Mouse (Mus musculus): ENCODE results near the gene Grb14.

Gene Grb14

DNA sequence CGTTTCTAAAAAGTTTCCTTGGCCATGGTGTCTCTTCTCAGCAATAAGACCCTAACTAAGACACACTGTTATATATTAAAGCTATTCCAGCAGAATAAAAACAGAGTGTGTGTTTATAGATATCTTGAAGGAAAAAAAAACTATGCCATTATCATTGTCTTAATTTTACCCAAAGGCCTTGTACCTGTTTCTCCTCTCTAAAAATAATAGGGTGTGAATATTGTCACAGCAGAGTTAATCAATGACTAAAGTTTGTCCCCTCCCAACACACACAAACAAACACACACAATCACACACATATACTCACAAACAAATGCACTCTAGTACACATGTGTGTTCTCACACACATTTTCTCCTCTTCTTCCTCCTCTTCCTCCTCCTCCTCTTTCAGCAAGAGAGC, at the start of gene Grb14:
Gene Grb14 (minus strand): TSS at position 101 of the 400 bp plus-strand sequence.
- no peak for DNase-seq (ENCODE audit: low read depth)

DNA sequence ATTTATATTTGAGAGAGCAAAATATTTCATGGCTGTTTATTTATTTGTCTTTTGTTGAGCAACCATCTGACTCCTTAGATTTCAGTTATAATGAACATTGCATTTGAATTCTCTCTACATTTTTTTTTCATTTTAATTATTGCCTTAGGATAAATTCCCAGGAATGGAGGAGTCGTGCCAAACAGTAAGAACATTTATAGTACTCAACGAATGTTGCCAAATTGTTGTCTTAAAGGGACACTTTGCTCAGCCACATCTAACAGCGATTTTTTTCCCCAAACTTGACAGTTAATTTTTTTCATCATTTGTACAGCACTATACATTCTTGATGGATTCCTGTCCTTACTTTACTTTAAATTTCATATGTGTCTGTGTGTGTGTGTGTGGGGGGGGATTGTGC, 47.4 kb upstream of the Grb14 start:
- no peak for DNase-seq (ENCODE audit: low read depth)

DNA sequence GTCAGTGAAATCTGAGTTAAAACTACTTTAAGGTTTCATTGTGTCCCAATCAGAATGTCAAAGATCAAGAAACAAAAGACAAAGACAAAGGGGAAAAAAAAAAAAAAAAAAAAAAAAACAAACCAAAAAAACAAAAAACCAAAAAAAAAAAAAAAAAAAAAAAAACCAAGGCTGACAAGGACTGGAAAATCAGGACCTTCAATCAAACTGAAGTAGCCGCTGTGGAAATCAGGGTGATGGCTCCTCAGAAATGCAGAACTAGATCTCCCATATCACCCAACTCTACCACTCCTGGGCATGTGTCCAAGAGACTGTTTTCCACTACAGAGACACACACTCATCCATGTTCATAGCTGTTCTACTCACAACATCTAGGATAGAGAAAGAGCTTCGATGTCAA, 29.0 kb upstream of the Grb14 start:
- no peak for DNase-seq (ENCODE audit: low read depth)

DNA sequence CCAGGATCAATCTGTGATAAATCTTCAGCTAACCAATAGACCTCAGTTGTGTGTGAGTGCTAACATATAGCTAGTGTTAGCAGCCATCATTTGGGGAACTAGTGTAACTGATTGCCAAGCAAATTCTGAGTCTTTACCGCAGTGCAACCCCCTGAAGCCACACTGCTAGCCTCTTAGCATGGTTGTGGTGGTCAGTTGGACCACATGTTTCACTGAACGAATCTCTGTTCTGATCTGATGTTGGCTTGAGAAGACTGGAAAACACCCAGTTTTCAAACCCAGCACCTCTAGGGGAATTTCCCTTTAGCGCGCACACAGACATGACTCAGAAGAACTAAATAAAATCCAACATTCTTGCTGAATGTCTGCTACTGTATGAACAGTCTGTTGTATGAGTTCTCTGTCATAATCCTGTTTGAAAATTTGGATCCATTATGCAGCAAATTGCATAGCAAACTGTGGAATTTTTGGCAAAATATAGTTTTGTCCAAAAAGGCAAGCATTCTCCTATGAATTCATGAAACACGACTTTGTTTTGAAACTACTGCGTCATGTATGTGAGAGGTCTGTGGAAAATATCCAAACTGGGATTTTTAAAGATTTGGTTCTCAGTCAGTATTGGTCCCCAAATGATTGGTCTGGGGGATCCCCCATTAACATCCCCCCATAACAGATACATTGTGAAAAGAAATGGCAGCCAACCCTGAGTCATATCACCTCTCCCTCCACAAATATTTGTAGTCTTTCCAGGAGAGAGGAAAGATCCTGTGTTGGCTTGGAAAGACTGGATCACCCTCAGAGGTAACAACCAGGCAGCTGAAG, 27.6 kb upstream of the Grb14 start:
- DNase-seq (ENCODE audit: low read depth): peak; percentile 71

DNA sequence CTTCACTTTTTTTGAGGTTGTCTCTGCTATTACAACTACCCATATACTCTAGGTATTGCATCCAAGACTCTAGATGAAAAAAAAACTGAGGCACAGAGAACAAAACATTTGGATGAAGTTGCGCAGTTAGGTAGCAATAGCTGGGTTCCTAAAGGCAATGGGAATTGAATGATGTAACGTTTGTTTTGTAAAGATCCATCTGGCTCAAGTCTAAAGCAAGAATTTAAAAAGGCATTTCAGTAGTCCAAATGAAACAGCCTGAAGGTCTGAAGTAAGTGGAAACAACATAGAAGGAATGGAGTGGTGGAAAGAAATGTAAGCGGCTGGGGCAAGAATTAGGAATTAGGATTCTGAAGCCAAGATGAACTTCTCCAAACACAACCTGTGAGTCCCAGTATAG, 26.0 kb upstream of the Grb14 start:
- DNase-seq (ENCODE audit: low read depth): no peak

DNA sequence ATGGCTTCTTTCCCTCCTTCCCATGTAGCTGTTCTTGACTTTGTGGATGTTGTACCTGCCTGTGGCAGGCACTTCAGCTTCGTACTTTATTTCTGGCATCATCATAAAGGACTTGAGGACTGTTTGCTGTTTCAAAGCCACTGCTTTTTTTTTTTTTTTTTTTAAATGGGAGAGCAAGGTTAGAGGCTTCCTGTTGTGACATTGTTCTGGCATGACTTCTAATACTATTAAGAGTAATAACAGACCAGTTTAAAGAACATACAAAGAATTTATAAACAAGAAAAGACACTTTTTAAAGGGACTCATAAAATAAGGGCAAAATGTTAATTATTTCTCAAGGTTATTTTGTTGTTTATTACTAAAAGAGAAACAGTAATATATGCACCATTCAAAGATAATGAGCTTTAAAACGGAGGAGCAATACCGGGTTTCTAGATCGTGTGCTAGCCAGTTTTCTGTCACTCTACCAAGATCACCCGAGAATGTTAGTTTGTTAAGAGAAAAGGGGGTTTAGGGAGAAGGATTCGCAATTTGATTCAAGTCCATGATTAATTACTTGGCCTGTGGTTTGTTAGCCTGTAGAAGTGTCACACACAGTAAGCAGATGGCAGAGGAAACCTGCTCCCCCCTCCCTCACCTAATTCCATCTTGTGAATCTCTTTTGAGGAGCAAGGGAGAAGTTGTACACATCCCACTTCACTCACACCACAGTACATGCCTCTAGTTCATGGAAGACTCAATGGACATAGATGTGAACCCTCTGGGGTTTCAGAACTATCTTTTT, 23.6 kb upstream of the Grb14 start:
- DNase-seq (ENCODE audit: low read depth): no peak

DNA sequence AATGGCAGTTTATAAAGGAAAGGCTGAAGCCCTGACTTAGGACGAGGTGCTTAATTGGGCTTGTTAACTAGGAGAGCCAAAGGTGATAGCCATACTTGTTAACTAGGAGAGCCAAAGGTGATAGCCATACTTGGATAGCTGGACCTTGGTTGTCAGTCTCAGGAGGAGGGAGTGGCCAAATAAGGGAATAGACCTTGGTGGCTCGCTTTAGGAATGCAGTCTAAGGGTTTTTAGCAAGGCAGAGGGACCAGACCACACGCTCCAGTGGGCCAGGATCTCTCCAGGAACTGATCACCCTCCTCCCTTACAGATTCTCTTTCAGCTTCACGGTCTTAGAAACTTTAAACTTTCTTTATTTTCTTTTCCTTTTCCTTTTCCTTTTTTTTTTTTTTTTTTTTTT, 13.4 kb upstream of the Grb14 start:
- DNase-seq (ENCODE audit: low read depth): no peak

DNA sequence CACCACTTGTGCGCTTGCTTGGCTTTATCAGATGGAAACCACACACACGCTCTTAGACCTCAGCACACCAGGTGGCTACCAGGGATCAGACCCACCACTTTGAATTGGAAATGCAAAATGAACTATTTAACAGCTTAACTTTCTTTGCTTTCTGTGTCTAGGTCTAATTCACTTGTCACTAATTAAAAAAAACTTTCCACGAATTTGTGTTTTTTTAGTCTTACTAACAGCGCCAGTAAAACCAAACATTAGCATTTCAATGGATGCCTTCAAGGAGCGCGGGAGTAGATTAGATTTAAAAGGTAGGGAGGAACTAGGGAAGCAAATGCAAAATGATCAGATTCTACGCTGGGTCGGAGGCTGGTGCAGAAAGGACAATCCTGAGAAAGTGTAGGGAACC, 12.8 kb upstream of the Grb14 start:
- no peak for DNase-seq (ENCODE audit: low read depth)

DNA sequence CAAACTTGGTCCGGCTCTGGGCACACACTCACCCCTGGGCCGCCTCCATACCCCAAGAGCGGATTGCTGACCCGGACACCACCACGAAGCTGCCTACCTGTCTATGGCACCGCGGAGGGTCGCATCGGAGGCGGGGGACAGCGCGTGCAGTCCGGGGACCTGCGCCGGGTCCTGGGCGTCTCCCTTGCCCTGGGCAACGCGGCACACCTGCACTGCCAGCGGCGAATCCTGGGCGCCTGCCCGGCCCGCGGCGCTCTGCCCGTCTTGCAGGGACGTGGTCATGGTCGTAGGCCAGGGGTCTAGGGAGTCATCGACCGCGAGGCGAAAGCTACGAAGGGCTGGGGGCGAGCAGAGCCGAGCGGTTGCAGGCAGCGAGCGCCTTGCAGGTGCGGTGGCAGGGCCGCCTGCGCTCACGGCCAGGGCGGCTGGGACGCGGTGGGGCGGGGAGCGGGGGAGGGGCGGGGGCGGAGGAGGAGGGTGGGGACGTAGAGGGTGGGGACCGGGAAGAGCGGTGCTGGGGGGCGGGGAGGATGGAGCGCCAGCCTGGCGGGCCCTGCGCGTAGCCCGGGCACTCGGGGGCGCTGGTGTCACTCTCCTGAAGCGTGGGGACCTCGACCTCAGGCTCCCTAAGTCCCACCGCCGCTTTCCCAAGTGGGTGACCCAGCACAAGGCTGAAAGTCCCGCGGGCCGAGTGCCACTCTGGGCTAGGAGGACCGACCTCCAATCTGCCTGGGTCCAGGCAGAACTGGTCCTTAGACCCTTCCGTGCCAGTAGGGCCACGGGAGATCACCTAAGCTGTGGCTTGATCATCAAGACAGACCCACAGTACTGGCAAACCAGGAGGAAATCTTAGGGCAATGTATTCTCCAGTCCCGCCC, 2.2 kb downstream of the Grb14 start:
- peak; percentile 58 for DNase-seq (ENCODE audit: low read depth)

DNA sequence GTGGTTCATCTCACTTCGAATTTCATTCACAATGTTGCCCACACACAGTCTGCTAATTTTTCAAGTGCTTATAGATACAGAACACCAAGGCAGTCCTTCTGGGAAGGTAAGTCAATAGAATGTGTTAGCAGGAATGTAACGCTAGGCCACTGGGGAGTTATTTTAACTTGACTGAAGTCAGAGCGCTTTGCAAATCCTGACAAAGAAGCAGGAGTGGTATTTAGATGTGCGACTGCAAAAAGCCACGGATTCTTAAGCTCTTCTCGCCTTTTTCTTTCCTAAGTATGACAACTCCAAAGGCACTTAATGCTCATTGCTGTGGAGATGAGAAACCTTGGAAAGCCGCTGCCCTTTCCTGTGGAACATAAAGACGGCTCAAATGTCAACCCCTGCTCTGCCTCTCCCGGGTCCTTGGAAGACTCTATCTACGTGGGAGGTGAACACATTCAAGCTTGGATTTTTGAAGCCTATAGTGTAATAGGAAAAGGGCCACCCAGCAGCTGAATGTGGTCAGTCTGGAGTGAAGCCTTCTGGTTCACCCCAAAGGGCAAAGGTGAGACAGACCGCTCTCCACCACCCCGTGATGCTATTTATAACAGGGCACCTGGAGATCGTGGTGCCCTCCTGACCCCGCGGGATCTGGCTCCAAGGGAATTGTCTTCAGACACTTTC, 3.0 kb downstream of the Grb14 start:
- DNase-seq (ENCODE audit: low read depth): no peak

DNA sequence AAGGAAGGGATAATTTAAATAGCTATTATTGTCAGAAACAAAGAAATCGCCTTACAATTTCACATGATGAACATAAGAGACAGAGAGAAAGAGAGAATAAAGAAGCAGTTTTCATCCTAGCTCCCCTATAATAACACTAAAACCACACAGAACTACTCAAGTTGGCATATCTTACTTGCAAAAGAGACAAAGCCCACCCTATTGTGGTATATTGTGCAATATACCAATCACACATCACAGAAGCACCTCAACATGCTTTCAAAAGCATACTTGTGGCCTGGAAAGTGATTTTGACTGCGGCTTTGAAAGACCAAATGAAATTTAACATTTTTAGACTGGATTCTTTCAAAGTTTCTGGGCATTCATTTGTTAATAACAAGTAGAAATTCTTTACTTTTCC, 7.4 kb downstream of the Grb14 start:
- no peak for DNase-seq (ENCODE audit: low read depth)

DNA sequence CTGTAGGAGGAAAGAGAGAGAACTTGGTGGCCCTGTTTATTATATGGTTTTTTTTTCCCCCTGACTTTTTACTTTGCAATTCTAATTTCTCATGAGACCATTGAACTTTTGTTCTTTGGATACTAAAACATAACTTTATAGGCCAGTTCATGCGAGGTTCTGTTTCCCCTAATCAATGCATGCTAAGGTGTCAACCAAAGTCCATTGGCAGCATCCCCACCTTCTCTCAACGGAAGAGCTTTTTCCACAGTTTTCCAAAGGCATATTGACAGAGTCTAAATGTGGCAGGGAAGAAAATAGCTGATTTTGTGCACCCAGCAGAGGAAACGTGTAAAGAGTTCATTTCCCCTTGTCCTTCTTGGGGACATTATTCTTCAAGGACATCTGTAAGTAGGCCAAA, 10.2 kb downstream of the Grb14 start:
- no peak for DNase-seq (ENCODE audit: low read depth)

DNA sequence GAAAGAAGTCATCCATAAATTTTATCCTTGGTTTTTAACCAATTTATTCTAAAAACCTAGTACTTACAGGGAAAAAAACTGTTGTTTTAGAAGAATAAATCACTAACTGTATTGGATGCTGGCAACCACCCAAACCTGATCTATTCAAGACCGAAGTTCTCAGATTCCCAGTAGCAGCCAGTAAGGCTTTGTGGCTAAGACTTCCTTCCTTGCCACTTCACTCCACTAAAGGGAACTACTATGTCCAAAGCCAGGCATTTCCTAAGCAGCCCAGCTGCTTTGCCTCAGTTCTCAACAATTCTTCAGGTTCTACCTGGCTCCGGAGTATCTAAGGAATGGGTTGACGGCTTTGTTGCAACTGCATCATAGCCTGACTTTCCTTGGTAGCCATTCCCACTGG, 14.7 kb downstream of the Grb14 start:
- peak; percentile 57 for DNase-seq (ENCODE audit: low read depth)

DNA sequence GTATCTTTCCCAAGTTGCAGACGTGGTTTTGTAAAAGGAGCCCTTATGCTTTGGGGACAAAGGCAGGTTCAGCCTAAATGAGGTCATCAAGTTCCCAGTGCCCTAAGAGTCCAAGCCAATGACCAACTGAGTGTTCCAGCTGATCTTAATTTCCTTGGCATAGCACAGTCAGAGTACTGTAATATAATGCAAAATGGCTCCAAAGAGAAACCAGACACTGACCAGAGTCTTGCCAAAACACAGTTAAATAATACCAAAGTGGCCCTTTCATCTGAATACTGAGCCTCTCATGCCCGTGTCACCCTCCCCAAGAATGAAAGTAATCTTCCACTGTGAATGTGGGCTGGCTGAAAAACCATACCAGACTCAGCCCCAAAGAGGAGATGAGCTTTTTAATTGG, 17.4 kb downstream of the Grb14 start:
- peak; percentile 90 for DNase-seq (ENCODE audit: low read depth)

DNA sequence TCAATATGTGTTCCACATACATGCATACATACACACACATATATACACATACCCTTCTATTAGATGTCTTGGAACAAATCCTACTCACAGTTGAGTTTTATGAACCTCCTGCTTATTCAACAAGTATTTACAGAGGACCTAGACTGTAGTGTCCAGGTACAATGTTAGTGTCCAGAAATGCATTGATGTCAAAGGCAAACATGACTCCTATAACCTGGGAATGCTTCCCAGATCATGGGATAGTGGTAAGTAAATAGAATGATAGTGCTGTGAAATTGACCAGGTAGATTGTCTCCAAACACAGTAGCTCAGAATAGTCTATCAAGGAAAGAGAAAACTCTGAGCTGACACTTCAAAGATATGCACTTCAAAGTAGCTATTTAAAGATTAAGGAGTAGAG, 19.7 kb downstream of the Grb14 start:
- no peak for DNase-seq (ENCODE audit: low read depth)

DNA sequence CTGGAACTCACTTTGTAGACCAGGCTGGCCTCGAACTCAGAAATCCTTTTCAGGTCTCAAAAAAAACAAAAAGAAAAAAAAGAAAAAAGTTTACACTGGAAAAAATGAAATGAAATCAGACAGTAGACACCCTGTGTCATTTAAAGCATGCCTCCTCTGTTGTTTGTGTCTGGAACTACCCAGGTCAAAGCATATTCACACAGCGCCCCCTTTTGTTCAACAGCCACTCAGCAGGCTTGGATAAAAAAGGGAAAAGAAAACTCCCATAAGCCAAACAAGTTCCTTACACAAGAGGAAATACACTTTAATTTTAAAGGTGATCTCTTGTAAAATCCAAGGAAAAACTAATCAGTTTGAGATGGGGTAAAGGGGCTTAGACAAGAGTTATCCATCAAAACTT, 21.4 kb downstream of the Grb14 start:
- no peak for DNase-seq (ENCODE audit: low read depth)

DNA sequence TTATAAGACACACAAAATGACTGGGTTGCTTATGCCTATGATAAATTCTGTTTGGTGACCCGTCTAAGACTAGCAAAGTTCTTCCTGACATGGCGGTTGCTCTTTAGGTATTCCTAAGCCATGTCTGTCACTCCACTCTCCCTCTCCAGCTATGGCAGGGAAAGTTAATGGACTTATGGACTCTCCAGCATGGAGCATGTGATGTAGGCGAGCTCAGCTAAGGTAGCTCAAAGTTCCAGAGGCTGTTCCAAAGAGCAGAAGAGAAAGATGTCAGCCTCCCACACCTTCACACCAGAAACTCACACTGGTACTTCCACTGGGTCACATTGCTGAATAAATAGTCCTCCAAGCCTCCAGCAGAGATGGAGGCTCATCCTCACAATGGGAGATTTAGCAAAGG, 22.2 kb downstream of the Grb14 start:
- DNase-seq (ENCODE audit: low read depth): no peak

DNA sequence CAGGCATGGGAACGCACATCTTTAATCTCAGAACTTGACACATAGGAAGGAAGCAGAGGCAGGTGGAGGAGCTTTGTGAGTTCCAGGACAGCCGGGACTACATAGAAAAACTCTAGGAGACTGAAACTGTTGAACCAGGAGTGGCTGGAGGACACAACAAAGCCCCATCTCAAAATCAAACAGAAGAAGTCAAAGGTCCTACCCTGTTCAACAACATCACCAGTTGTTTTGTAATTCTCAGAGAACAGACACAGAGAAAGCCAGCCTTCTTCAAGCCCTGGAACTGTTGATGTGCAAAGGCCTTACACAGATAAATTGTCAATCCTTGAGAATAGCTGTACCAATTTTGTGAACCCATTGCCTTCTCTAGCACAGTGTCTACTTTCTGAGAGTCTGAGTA, 29.7 kb downstream of the Grb14 start:
- no peak for DNase-seq (ENCODE audit: low read depth)

DNA sequence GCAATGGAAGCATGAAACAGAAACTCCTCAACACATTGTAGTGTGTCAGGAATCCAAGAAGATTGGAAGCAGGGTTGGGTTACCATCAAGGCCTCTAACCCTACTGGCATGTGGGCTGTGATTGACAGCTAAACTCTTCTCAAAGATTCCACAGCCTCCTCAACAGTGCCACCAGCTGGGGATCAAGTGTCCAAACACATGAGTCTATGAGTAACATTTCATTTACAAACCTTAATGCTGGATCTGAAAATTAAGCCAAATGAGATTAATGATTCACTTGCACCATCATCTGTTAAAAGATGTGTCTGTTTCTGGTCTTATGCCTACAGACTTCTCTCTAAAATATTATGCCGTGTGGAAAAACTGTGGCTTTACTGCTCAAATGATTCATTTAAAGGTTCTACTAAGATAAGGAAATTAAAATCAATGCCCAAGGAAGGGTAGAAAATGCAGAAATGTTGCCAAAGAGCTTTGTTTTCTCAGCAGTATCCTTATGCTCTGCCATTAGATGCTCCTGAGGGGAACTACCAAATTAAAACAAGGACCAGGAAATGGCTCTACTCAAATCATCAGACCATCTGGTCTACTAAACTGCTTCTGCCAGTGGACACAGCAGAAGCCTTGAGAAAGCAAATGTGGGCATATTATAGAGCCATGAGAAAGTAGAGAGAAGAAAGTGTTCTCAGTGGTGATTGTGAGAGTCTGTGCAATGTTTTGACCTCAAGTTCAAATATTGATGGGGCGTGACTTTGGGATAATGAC, 35.2 kb downstream of the Grb14 start:
- DNase-seq (ENCODE audit: low read depth): no peak

DNA sequence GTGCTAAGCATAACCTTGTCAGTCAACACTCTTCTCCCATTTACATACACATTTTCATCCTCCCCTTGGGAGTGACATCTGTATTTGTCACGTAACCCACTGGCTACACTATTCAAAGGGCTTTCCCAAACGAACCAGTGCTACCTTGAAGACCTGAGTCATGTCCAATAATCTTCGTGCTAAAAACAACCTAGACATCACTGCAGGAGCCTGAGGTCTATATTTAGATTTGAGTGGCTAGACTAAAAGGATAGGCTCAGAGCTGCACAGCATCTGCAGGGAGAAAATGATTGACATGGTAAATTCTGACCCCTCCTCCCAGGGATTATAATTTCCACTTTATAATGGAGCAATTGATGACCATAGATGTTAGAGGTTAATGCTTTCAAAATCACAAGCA, 37.0 kb downstream of the Grb14 start:
- DNase-seq (ENCODE audit: low read depth): no peak

DNA sequence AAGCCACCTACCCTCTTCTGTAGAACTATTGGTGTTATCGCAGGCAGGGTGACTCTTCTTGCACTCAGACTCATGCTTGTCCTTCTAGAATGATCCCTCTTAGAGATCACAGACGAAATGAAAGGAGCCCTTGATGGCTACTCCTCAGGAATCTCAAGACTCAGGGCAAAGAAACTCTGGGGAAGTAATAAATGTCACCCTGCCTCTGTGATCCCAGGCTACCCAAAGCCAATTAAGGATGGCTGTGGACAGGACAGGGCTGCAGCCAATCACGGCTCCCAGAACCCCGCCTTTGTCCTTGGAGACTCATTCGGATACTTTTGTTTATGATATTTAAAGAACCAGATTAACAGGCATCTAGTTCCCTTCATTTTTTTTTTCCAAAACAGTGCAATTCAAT, 49.2 kb downstream of the Grb14 start:
- no peak for DNase-seq (ENCODE audit: low read depth)

Data from fibroblast of lung, adult 2 months (primary cell).